ENCODE assay signal across 21 mouse cellular contexts in genomic region chr8:70934786-70935185, GRCm38 (mm10). TPM values are rescaled to one million over a fixed set of nuclear protein-coding genes. Genes with fewer than 3 reads are reported as not detected.
A peak's percentile ranks its signal among the peaks of the same experiment; 100 is the strongest.
DNase-seq lines count a peak whose midpoint lies in the region; ATAC-seq and TF ChIP-seq lines count a peak whose summit lies in the region.
"Had no signal": no experiment of that assay in that cellular context is flagged by ENCODE, and none has a peak within 500 bp of the region (broad histone marks: within the 10 kb centered on the region; RNA-seq: fewer than 3 reads in every experiment).

No protein-coding gene starts in this region.

- no peaks in the 10 kb centered on the region for H3K4me1 ChIP-seq in forebrain, embryonic 11.5 days (replicated peaks; ENCODE audit: control insufficient read depth, insufficient read depth, low read length)
- no peaks in the 10 kb centered on the region for H3K4me1 ChIP-seq in forebrain, embryonic 15.5 days
- H3K4me1 ChIP-seq in hindbrain, postnatal 0 days (ENCODE audit: insufficient read depth, low read length): no peaks in the 10 kb centered on the region
- H3K4me1 ChIP-seq in hindbrain, embryonic 12.5 days: no peaks in the 10 kb centered on the region
- no peaks in the 10 kb centered on the region for H3K4me1 ChIP-seq in midbrain, postnatal 0 days (ENCODE audit: insufficient read depth, low read length)
- H3K4me1 ChIP-seq in midbrain, embryonic 10.5 days: no peaks in the 10 kb centered on the region
- H3K4me1 ChIP-seq in kidney, embryonic 16.5 days (ENCODE audit: insufficient read depth, low read length): no peaks in the 10 kb centered on the region
- H3K4me1 ChIP-seq: embryonic facial prominence, embryonic 12.5 days; hindbrain, embryonic 13.5 days; kidney, embryonic 15.5 days; liver, embryonic 15.5 days had no signal

- no peaks in the 10 kb centered on the region for H3K36me3 ChIP-seq in forebrain, embryonic 11.5 days (ENCODE audit: control insufficient read depth, insufficient read depth, low read length)
- no peaks in the 10 kb centered on the region for H3K36me3 ChIP-seq in forebrain, embryonic 15.5 days
- H3K36me3 ChIP-seq in hindbrain, postnatal 0 days (ENCODE audit: insufficient read depth, low read length): no peaks in the 10 kb centered on the region
- peaks cover 14% of the 10 kb centered on the region for H3K36me3 ChIP-seq in hindbrain, embryonic 12.5 days
- H3K36me3 ChIP-seq in midbrain, postnatal 0 days (ENCODE audit: insufficient read depth, low read length): peaks cover 19% of the 10 kb centered on the region
- peaks cover 11% of the 10 kb centered on the region; the same call in 1 of the 2 replicates for H3K36me3 ChIP-seq in midbrain, embryonic 10.5 days
- no peaks in the 10 kb centered on the region for H3K36me3 ChIP-seq in kidney, embryonic 16.5 days (ENCODE audit: insufficient read depth, low read length)
- H3K36me3 ChIP-seq: G1E; heart, embryonic 10.5 days; kidney, embryonic 15.5 days; liver, embryonic 15.5 days had no signal

- no peaks in the 10 kb centered on the region for H3K27me3 ChIP-seq in forebrain, embryonic 11.5 days (ENCODE audit: control insufficient read depth, insufficient read depth, low read length)
- no peaks in the 10 kb centered on the region for H3K27me3 ChIP-seq in forebrain, embryonic 15.5 days
- H3K27me3 ChIP-seq in hindbrain, postnatal 0 days (ENCODE audit: insufficient read depth, low read length): no peaks in the 10 kb centered on the region
- no peaks in the 10 kb centered on the region for H3K27me3 ChIP-seq in hindbrain, embryonic 12.5 days
- no peaks in the 10 kb centered on the region for H3K27me3 ChIP-seq in midbrain, postnatal 0 days (ENCODE audit: insufficient read depth, low read length)
- no peaks in the 10 kb centered on the region for H3K27me3 ChIP-seq in midbrain, embryonic 10.5 days (ENCODE audit: low read depth, poor library complexity, severe bottlenecking)
- H3K27me3 ChIP-seq in kidney, embryonic 16.5 days (ENCODE audit: insufficient read depth, low read length): no peaks in the 10 kb centered on the region
- H3K27me3 ChIP-seq: embryonic facial prominence, embryonic 12.5 days; hindbrain, embryonic 13.5 days; kidney, embryonic 15.5 days; limb, embryonic 15.5 days; liver, embryonic 15.5 days had no signal

- H3K4me3 ChIP-seq in forebrain, embryonic 11.5 days (ENCODE audit: low read depth, low read length): no peak overlapping the region
- no peak overlapping the region for H3K4me3 ChIP-seq in forebrain, embryonic 15.5 days
- no peak overlapping the region for H3K4me3 ChIP-seq in hindbrain, postnatal 0 days (ENCODE audit: low read length)
- H3K4me3 ChIP-seq in hindbrain, embryonic 12.5 days: no peak overlapping the region
- H3K4me3 ChIP-seq in midbrain, postnatal 0 days (ENCODE audit: low read depth, low read length): no peak overlapping the region
- no peak overlapping the region for H3K4me3 ChIP-seq in midbrain, embryonic 10.5 days
- no peak overlapping the region for H3K4me3 ChIP-seq in kidney, embryonic 16.5 days (ENCODE audit: low read length)
- H3K4me3 ChIP-seq: embryonic facial prominence, embryonic 12.5 days; heart, embryonic 10.5 days; hindbrain, embryonic 13.5 days; kidney, embryonic 15.5 days; limb, embryonic 15.5 days; liver, embryonic 15.5 days had no signal

- H3K9ac ChIP-seq in forebrain, embryonic 11.5 days (ENCODE audit: low read length): no peak overlapping the region
- no peak overlapping the region for H3K9ac ChIP-seq in forebrain, embryonic 15.5 days (replicated peaks)
- H3K9ac ChIP-seq in hindbrain, postnatal 0 days (replicated peaks; ENCODE audit: low read length): no peak overlapping the region
- no peak overlapping the region for H3K9ac ChIP-seq in hindbrain, embryonic 12.5 days
- H3K9ac ChIP-seq in midbrain, postnatal 0 days (replicated peaks; ENCODE audit: low read length, poor library complexity, severe bottlenecking): no peak overlapping the region
- H3K9ac ChIP-seq in kidney, embryonic 16.5 days (replicated peaks; ENCODE audit: low read length): no peak overlapping the region
- H3K9ac ChIP-seq: embryonic facial prominence, embryonic 12.5 days; hindbrain, embryonic 13.5 days; kidney, embryonic 15.5 days; limb, embryonic 15.5 days; liver, embryonic 15.5 days had no signal

- no peak overlapping the region for H3K4me2 ChIP-seq in forebrain, embryonic 11.5 days (ENCODE audit: low read depth, low read length, severe bottlenecking)
- no peak overlapping the region for H3K4me2 ChIP-seq in forebrain, embryonic 15.5 days (replicated peaks)
- H3K4me2 ChIP-seq in hindbrain, postnatal 0 days (ENCODE audit: low read depth, low read length): no peak overlapping the region
- no peak overlapping the region for H3K4me2 ChIP-seq in hindbrain, embryonic 12.5 days (replicated peaks)
- no peak overlapping the region for H3K4me2 ChIP-seq in midbrain, postnatal 0 days (ENCODE audit: low read depth, low read length, poor library complexity, severe bottlenecking)
- no peak overlapping the region for H3K4me2 ChIP-seq in kidney, embryonic 16.5 days (replicated peaks; ENCODE audit: low read depth, low read length)
- H3K4me2 ChIP-seq: embryonic facial prominence, embryonic 12.5 days; hindbrain, embryonic 13.5 days; kidney, embryonic 15.5 days; limb, embryonic 15.5 days; liver, embryonic 15.5 days had no signal

- 71% methylated on average over 7 of the region's 7 CpGs for WGBS in forebrain, embryonic 11.5 days
- WGBS in forebrain, embryonic 15.5 days: 71% methylated on average over 7 of the region's 7 CpGs
- 55% methylated on average over 7 of the region's 7 CpGs for WGBS in hindbrain, postnatal 0 days
- 76% methylated on average over 7 of the region's 7 CpGs for WGBS in hindbrain, embryonic 12.5 days
- WGBS in midbrain, postnatal 0 days: 72% methylated on average over 7 of the region's 7 CpGs
- WGBS in midbrain, embryonic 10.5 days: 72% methylated on average over 7 of the region's 7 CpGs
- WGBS in kidney, embryonic 16.5 days: 47% methylated on average over 7 of the region's 7 CpGs

- H3K27ac ChIP-seq in forebrain, embryonic 11.5 days (ENCODE audit: low read depth, low read length): no peak overlapping the region
- no peak overlapping the region for H3K27ac ChIP-seq in forebrain, embryonic 15.5 days (replicated peaks)
- no peak overlapping the region for H3K27ac ChIP-seq in hindbrain, postnatal 0 days
- no peak overlapping the region for H3K27ac ChIP-seq in hindbrain, embryonic 12.5 days
- no peak overlapping the region for H3K27ac ChIP-seq in midbrain, postnatal 0 days (ENCODE audit: low read depth, low read length)
- no peak overlapping the region for H3K27ac ChIP-seq in midbrain, embryonic 10.5 days (replicated peaks)
- no peak overlapping the region for H3K27ac ChIP-seq in kidney, embryonic 16.5 days (ENCODE audit: low read length)
- H3K27ac ChIP-seq: embryonic facial prominence, embryonic 12.5 days; heart, embryonic 10.5 days; hindbrain, embryonic 13.5 days; kidney, embryonic 15.5 days; limb, embryonic 15.5 days; liver, embryonic 15.5 days had no signal

- peak; percentile 33 for DNase-seq in forebrain, embryonic 11.5 days (ENCODE audit: low spot score)
- peak; percentile 23 for DNase-seq in hindbrain, postnatal 0 days (ENCODE audit: low spot score)
- DNase-seq in midbrain, postnatal 0 days (ENCODE audit: low spot score): peak; percentile 32
- no peak for DNase-seq in midbrain, embryonic 10.5 days (ENCODE audit: low spot score)
- DNase-seq in telencephalon, adult 2 months (ENCODE audit: low read depth, low spot score): peak; percentile 31
- DNase-seq: cerebellum, adult 9-10 months; lung, postnatal 10 days; right cerebral cortex, adult 18-20 months; thymus, postnatal 36 days had no signal

- TF ChIP-seq CTCF in hindbrain, postnatal 0 days (IDR thresholded peaks at IDR 0.05; ENCODE audit: low read depth): no peak
- no peak for TF ChIP-seq CTCF in midbrain, postnatal 0 days (IDR thresholded peaks at IDR 0.05)

- no peaks in the 10 kb centered on the region for H3K9me3 ChIP-seq in forebrain, embryonic 11.5 days (ENCODE audit: control insufficient read depth, low read length)
- H3K9me3 ChIP-seq in forebrain, embryonic 15.5 days: no peaks in the 10 kb centered on the region
- H3K9me3 ChIP-seq in hindbrain, postnatal 0 days (ENCODE audit: low read length): no peaks in the 10 kb centered on the region
- H3K9me3 ChIP-seq in hindbrain, embryonic 12.5 days (replicated peaks): no peaks in the 10 kb centered on the region
- no peaks in the 10 kb centered on the region for H3K9me3 ChIP-seq in midbrain, postnatal 0 days (ENCODE audit: low read length)
- no peaks in the 10 kb centered on the region for H3K9me3 ChIP-seq in midbrain, embryonic 10.5 days (replicated peaks)
- H3K9me3 ChIP-seq in kidney, embryonic 16.5 days (ENCODE audit: low read length): no peaks in the 10 kb centered on the region
- H3K9me3 ChIP-seq: embryonic facial prominence, embryonic 12.5 days; G1E; heart, embryonic 10.5 days; hindbrain, embryonic 13.5 days; kidney, embryonic 15.5 days; limb, embryonic 15.5 days; liver, embryonic 15.5 days had no signal

- ATAC-seq in forebrain, embryonic 11.5 days (replicated peaks; ENCODE audit: low FRiP score): no peak
- ATAC-seq in forebrain, embryonic 15.5 days (replicated peaks): no peak
- peak; percentile 37; the same call in 1 of the 2 replicates for ATAC-seq in hindbrain, postnatal 0 days
- no peak for ATAC-seq in hindbrain, embryonic 12.5 days (ENCODE audit: low FRiP score)
- no peak for ATAC-seq in midbrain, postnatal 0 days (ENCODE audit: low FRiP score)
- no peak for ATAC-seq in kidney, embryonic 16.5 days (ENCODE audit: low FRiP score, low TSS enrichment)
- ATAC-seq: intestine, embryonic 16.5 days had no signal

RNA-seq across cellular contexts. Expression of gene Map1s, which starts 29.1 kb away (rescaled TPM):
- polyA plus RNA-seq in forebrain, embryonic 11.5 days (2014; fragmentation: Nextera tagmentation; extraction: Ambion mirVana): 57.3 and 59.9 TPM in 2 replicates
- polyA plus RNA-seq in forebrain, embryonic 15.5 days (2015; fragmentation: Nextera tagmentation; extraction: Ambion mirVana): 60.1 and 62.0 TPM in 2 replicates
- total RNA-seq in hindbrain, postnatal 0 days (2014; rRNA removed): 98.1 and 98.6 TPM in 2 replicates
- 52.3 and 54.4 TPM in 2 replicates for polyA plus RNA-seq in hindbrain, postnatal 0 days (2015; fragmentation: Nextera tagmentation; extraction: Ambion mirVana)
- polyA plus RNA-seq in hindbrain, embryonic 12.5 days (2016; fragmentation: Nextera tagmentation; extraction: Ambion mirVana): 60.5 and 60.8 TPM in 2 replicates
- 87.7 and 93.7 TPM in 2 replicates for total RNA-seq in midbrain, postnatal 0 days (2014; rRNA removed)
- 59.1 and 59.8 TPM in 2 replicates for polyA plus RNA-seq in midbrain, postnatal 0 days (2015; fragmentation: Nextera tagmentation; extraction: Ambion mirVana)
- 69.4 and 74.0 TPM in 2 replicates for polyA plus RNA-seq in midbrain, embryonic 10.5 days (2016; fragmentation: Nextera tagmentation; extraction: Ambion mirVana)
- polyA plus RNA-seq in kidney, embryonic 16.5 days (2015; fragmentation: Nextera tagmentation; extraction: Ambion mirVana): 56.9 and 63.1 TPM in 2 replicates

RNA-seq across cellular contexts. Expression of gene Rpl18a, which starts 37.6 kb away (rescaled TPM):
- 2,879 and 3,145 TPM in 2 replicates for polyA plus RNA-seq in forebrain, embryonic 11.5 days (2014; fragmentation: Nextera tagmentation; extraction: Ambion mirVana)
- polyA plus RNA-seq in forebrain, embryonic 15.5 days (2015; fragmentation: Nextera tagmentation; extraction: Ambion mirVana): 2,771 and 2,787 TPM in 2 replicates
- total RNA-seq in hindbrain, postnatal 0 days (2014; rRNA removed): 1,411 and 1,940 TPM in 2 replicates
- 2,686 and 2,710 TPM in 2 replicates for polyA plus RNA-seq in hindbrain, postnatal 0 days (2015; fragmentation: Nextera tagmentation; extraction: Ambion mirVana)
- 2,266 and 2,767 TPM in 2 replicates for polyA plus RNA-seq in hindbrain, embryonic 12.5 days (2016; fragmentation: Nextera tagmentation; extraction: Ambion mirVana)
- total RNA-seq in midbrain, postnatal 0 days (2014; rRNA removed): 1,447 and 1,819 TPM in 2 replicates
- 2,274 and 2,285 TPM in 2 replicates for polyA plus RNA-seq in midbrain, postnatal 0 days (2015; fragmentation: Nextera tagmentation; extraction: Ambion mirVana)
- polyA plus RNA-seq in midbrain, embryonic 10.5 days (2016; fragmentation: Nextera tagmentation; extraction: Ambion mirVana): 3,389 and 3,784 TPM in 2 replicates
- 4,081 and 4,203 TPM in 2 replicates for polyA plus RNA-seq in kidney, embryonic 16.5 days (2015; fragmentation: Nextera tagmentation; extraction: Ambion mirVana)

RNA-seq across cellular contexts. Expression of gene Slc5a5, which starts 42.2 kb away (rescaled TPM):
- 0.43 and 0.44 TPM in 2 replicates for polyA plus RNA-seq in forebrain, embryonic 11.5 days (2014; fragmentation: Nextera tagmentation; extraction: Ambion mirVana)
- polyA plus RNA-seq in forebrain, embryonic 15.5 days (2015; fragmentation: Nextera tagmentation; extraction: Ambion mirVana): 1.4 and 1.6 TPM in 2 replicates
- total RNA-seq in hindbrain, postnatal 0 days (2014; rRNA removed): 2.5 and 2.8 TPM in 2 replicates
- polyA plus RNA-seq in hindbrain, postnatal 0 days (2015; fragmentation: Nextera tagmentation; extraction: Ambion mirVana): 4.2 and 4.3 TPM in 2 replicates
- polyA plus RNA-seq in hindbrain, embryonic 12.5 days (2016; fragmentation: Nextera tagmentation; extraction: Ambion mirVana): 0.25 and 0.68 TPM in 2 replicates
- 1.2 and 2.1 TPM in 2 replicates for total RNA-seq in midbrain, postnatal 0 days (2014; rRNA removed)
- 3.7 and 4.1 TPM in 2 replicates for polyA plus RNA-seq in midbrain, postnatal 0 days (2015; fragmentation: Nextera tagmentation; extraction: Ambion mirVana)
- 0.42 and 0.63 TPM in 2 replicates for polyA plus RNA-seq in midbrain, embryonic 10.5 days (2016; fragmentation: Nextera tagmentation; extraction: Ambion mirVana)
- polyA plus RNA-seq in kidney, embryonic 16.5 days (2015; fragmentation: Nextera tagmentation; extraction: Ambion mirVana): 0.22 and 0.28 TPM in 2 replicates
- total RNA-seq: G1E; gastrocnemius, postnatal 4 days had no signal
- polyA plus RNA-seq: liver, embryonic 15.5 days had no signal
